20 mouse cellular contexts compared by ENCODE assay signal in the genomic region with DNA sequence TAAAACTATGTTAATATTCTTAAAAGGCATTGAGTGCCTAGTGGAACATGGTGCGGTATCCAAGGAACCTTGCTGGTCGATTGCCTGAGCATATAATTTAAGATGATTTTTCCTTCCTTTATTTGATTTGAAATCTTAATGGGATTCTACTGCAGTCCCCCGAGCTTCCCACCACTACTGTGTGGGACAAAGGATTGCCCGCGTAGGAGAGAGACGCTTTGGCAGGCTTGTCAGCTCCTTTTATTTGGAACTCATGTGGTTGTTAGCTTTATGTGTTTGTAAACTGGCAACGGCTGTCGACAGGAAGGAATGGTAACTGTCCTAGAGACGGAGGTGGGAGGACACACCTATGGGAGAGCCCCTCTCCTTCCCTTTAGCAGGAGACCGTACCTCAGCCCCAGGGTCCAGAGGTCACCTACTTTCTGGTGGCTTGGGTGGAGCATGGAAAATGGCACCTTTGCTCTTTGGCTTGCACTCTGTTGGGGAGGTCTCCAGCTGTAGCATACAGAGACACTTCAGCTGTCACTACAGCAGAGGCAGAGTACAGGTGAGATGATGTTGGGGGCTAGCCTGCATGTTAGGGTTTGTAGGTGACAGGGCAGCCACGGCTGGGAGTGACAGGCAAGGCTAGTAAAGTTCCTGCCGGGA.
A peak's percentile ranks its signal among the peaks of the same experiment; 100 is the strongest.
DNase-seq lines count a peak whose midpoint lies in the region; ATAC-seq lines count a peak whose summit lies in the region.
"Had no signal": no experiment of that assay in that cellular context is flagged by ENCODE, and none has a peak within 500 bp of the region (broad histone marks: within the 10 kb centered on the region; RNA-seq: fewer than 3 reads in every experiment).

No protein-coding gene starts in this region.

- H3K9me3 ChIP-seq in hindbrain, embryonic 10.5 days = no peaks in the 10 kb centered on the region
- H3K9me3 ChIP-seq in hindbrain, embryonic 12.5 days (replicated peaks) = no peaks in the 10 kb centered on the region
- no peaks in the 10 kb centered on the region for H3K9me3 ChIP-seq in hindbrain, embryonic 14.5 days (ENCODE audit: control insufficient read depth, low read length)
- H3K9me3 ChIP-seq in intestine, embryonic 16.5 days (ENCODE audit: control insufficient read depth, low read length) = no peaks in the 10 kb centered on the region
- H3K9me3 ChIP-seq in midbrain, embryonic 16.5 days (replicated peaks; ENCODE audit: control insufficient read depth, low read length, poor library complexity, severe bottlenecking) = no peaks in the 10 kb centered on the region
- H3K9me3 ChIP-seq: heart, embryonic 10.5 days; limb, embryonic 15.5 days had no signal

- no peak overlapping the region for H3K4me2 ChIP-seq in hindbrain, embryonic 12.5 days (replicated peaks)
- no peak overlapping the region for H3K4me2 ChIP-seq in hindbrain, embryonic 14.5 days (replicated peaks)
- 0 out of 2 replicates have a peak overlapping the region, but pooled peaks have one; percentile 3 for H3K4me2 ChIP-seq in intestine, embryonic 16.5 days (ENCODE audit: low read depth, low read length)
- H3K4me2 ChIP-seq in midbrain, embryonic 16.5 days (ENCODE audit: low read length) = no peak overlapping the region
- H3K4me2 ChIP-seq: limb, embryonic 15.5 days; lung, embryonic 14.5 days had no signal

- no peak for ATAC-seq in hindbrain, embryonic 12.5 days (ENCODE audit: low FRiP score)
- 0 out of 2 replicates have a peak, but pooled peaks have one; percentile 19 for ATAC-seq in hindbrain, embryonic 14.5 days (ENCODE audit: low FRiP score)
- ATAC-seq in intestine, embryonic 16.5 days = peak; percentile 44; the same call in 1 of the 2 replicates
- no peak for ATAC-seq in midbrain, embryonic 16.5 days
- ATAC-seq in erythroid progenitor cell, adult 5-6 weeks (replicated peaks; ENCODE audit: low FRiP score, poor library complexity, severe bottlenecking) = no peak
- ATAC-seq: activated CD4-positive, CD25-positive, alpha-beta regulatory T cell, adult 4 months had no signal

- H3K27ac ChIP-seq in hindbrain, embryonic 10.5 days = peak overlapping the region; percentile 57; the same call in 1 of the 2 replicates
- H3K27ac ChIP-seq in hindbrain, embryonic 12.5 days = no peak overlapping the region
- peak overlapping the region; percentile 2; the same call in 1 of the 2 replicates for H3K27ac ChIP-seq in hindbrain, embryonic 14.5 days
- no peak overlapping the region for H3K27ac ChIP-seq in intestine, embryonic 16.5 days (ENCODE audit: low read length)
- 0 out of 2 replicates have a peak overlapping the region, but pooled peaks have one; percentile 62 for H3K27ac ChIP-seq in midbrain, embryonic 16.5 days (ENCODE audit: low read length)
- H3K27ac ChIP-seq: heart, embryonic 10.5 days; limb, embryonic 15.5 days; liver, embryonic 14.5 days had no signal

- no peak overlapping the region for H3K4me3 ChIP-seq in hindbrain, embryonic 10.5 days
- H3K4me3 ChIP-seq in hindbrain, embryonic 12.5 days = no peak overlapping the region
- H3K4me3 ChIP-seq in hindbrain, embryonic 14.5 days (replicated peaks; ENCODE audit: low read length) = no peak overlapping the region
- H3K4me3 ChIP-seq in intestine, embryonic 16.5 days (ENCODE audit: low read length) = no peak overlapping the region
- no peak overlapping the region for H3K4me3 ChIP-seq in midbrain, embryonic 16.5 days (ENCODE audit: low read depth, low read length)
- H3K4me3 ChIP-seq: heart, embryonic 10.5 days; limb, embryonic 15.5 days had no signal

- WGBS in hindbrain, embryonic 10.5 days = 58% methylated on average over 12 of the region's 12 CpGs
- WGBS in hindbrain, embryonic 12.5 days = 54% methylated on average over 12 of the region's 12 CpGs
- 45% methylated on average over 12 of the region's 12 CpGs for WGBS in hindbrain, embryonic 14.5 days
- WGBS in intestine, embryonic 16.5 days = 67% methylated on average over 12 of the region's 12 CpGs
- WGBS in midbrain, embryonic 16.5 days = 41% methylated on average over 12 of the region's 12 CpGs

- no peaks in the 10 kb centered on the region for H3K36me3 ChIP-seq in hindbrain, embryonic 10.5 days
- H3K36me3 ChIP-seq in hindbrain, embryonic 12.5 days = no peaks in the 10 kb centered on the region
- no peaks in the 10 kb centered on the region for H3K36me3 ChIP-seq in hindbrain, embryonic 14.5 days (replicated peaks; ENCODE audit: control insufficient read depth, insufficient read depth)
- no peaks in the 10 kb centered on the region for H3K36me3 ChIP-seq in intestine, embryonic 16.5 days (ENCODE audit: control insufficient read depth, insufficient read depth, low read length)
- no peaks in the 10 kb centered on the region for H3K36me3 ChIP-seq in midbrain, embryonic 16.5 days (ENCODE audit: control insufficient read depth, insufficient read depth, low read length)
- H3K36me3 ChIP-seq: heart, embryonic 10.5 days; limb, embryonic 15.5 days had no signal

- peaks cover 27% of the 10 kb centered on the region for H3K4me1 ChIP-seq in hindbrain, embryonic 10.5 days (replicated peaks)
- H3K4me1 ChIP-seq in hindbrain, embryonic 12.5 days = peaks cover 21% of the 10 kb centered on the region
- H3K4me1 ChIP-seq in hindbrain, embryonic 14.5 days (replicated peaks; ENCODE audit: control insufficient read depth, insufficient read depth, low read length) = peaks cover 8% of the 10 kb centered on the region; the same call in 1 of the 2 replicates
- H3K4me1 ChIP-seq in intestine, embryonic 16.5 days (ENCODE audit: control insufficient read depth, insufficient read depth, low read length) = 0 out of 2 replicates have a peak, but pooled peaks cover 3% of the 10 kb centered on the region
- H3K4me1 ChIP-seq in midbrain, embryonic 16.5 days (ENCODE audit: control insufficient read depth, insufficient read depth, low read length) = peaks cover 18% of the 10 kb centered on the region

- no peak overlapping the region for H3K9ac ChIP-seq in hindbrain, embryonic 12.5 days
- H3K9ac ChIP-seq in hindbrain, embryonic 14.5 days = no peak overlapping the region
- H3K9ac ChIP-seq in intestine, embryonic 16.5 days (ENCODE audit: low read depth, low read length) = no peak overlapping the region
- no peak overlapping the region for H3K9ac ChIP-seq in midbrain, embryonic 16.5 days (ENCODE audit: low read depth, low read length)
- H3K9ac ChIP-seq: limb, embryonic 15.5 days; liver, embryonic 14.5 days; lung, embryonic 14.5 days had no signal

- no peak for DNase-seq in hindbrain, embryonic 10.5 days (ENCODE audit: low spot score)
- no peak for DNase-seq in hindbrain, embryonic 14.5 days (ENCODE audit: low spot score)
- no peak for DNase-seq in layer of hippocampus, adult 9-10 months (ENCODE audit: low spot score)
- DNase-seq: adrenal gland, postnatal 10 days; cerebellum, adult 9-10 months; heart, postnatal 4 days; kidney, adult 11 months; kidney, postnatal 4 days; lung, embryonic 14.5 days; retina, postnatal 1 day; right cerebral cortex, postnatal 25 days; spleen, adult 18-20 months had no signal

- no peaks in the 10 kb centered on the region for H3K27me3 ChIP-seq in hindbrain, embryonic 10.5 days (ENCODE audit: insufficient read depth, poor library complexity, severe bottlenecking)
- no peaks in the 10 kb centered on the region for H3K27me3 ChIP-seq in hindbrain, embryonic 12.5 days
- no peaks in the 10 kb centered on the region for H3K27me3 ChIP-seq in hindbrain, embryonic 14.5 days (ENCODE audit: control insufficient read depth, insufficient read depth, low read length)
- no peaks in the 10 kb centered on the region for H3K27me3 ChIP-seq in intestine, embryonic 16.5 days (replicated peaks; ENCODE audit: control insufficient read depth, insufficient read depth, low read length)
- H3K27me3 ChIP-seq in midbrain, embryonic 16.5 days (ENCODE audit: control insufficient read depth, insufficient read depth, low read depth, low read length) = no peaks in the 10 kb centered on the region
- H3K27me3 ChIP-seq: limb, embryonic 15.5 days had no signal

Comparison
In these comparisons a context has a peak if more than half of its experiments do, and no peak if none do; other contexts are left out.
1. H3K27ac ChIP-seq: peak in hindbrain, embryonic 10.5 days (single experiment), hindbrain, embryonic 14.5 days (single experiment) and midbrain, embryonic 16.5 days (single experiment); none in hindbrain, embryonic 12.5 days (single experiment) and intestine, embryonic 16.5 days (single experiment).
2. ATAC-seq: peak in hindbrain, embryonic 14.5 days (single experiment) and intestine, embryonic 16.5 days (single experiment); none in hindbrain, embryonic 12.5 days (single experiment), midbrain, embryonic 16.5 days (single experiment) and erythroid progenitor cell, adult 5-6 weeks (single experiment).